Mouse (Mus musculus) megakaryocyte-erythroid progenitor cell, adult 5-6 weeks (primary cell): ENCODE data around the gene Zc3h7b. TPM values are rescaled to one million over a fixed set of nuclear protein-coding genes. Genes with fewer than 3 reads are reported as not detected.

Source experiments
- ATAC-seq: replicated peaks from 2 replicates; pipeline ENCODE4 v1.8.0; 2016; ENCODE audit warnings: mild to moderate bottlenecking, inconsistent platforms; ENCODE audit not compliant: severe bottlenecking, poor library complexity, low FRiP score, low TSS enrichment
- total RNA-seq, 2 experiments: library from RNA; stranded (forward) in 1 of 2; stranded (reverse) in 1 of 2; fragments of 200-1000, 215-1000 nt in 1 of 2; fragments of >200 nt in 1 of 2; fragmentation: Nextera tagmentation in 1 of 2; gene quantifications; 2 replicates each; pipeline ENCODE4 v1.2.3; 2014 to 2017

Zc3h7b gene
- total RNA-seq, 2 experiments from 2014 or later: 22.4 to 35.7 TPM

GRCm38 (mm10) chr15:81835007-81835880, 90.4 kb downstream of the Zc3h7b start:
- ATAC-seq: no peak

DNA sequence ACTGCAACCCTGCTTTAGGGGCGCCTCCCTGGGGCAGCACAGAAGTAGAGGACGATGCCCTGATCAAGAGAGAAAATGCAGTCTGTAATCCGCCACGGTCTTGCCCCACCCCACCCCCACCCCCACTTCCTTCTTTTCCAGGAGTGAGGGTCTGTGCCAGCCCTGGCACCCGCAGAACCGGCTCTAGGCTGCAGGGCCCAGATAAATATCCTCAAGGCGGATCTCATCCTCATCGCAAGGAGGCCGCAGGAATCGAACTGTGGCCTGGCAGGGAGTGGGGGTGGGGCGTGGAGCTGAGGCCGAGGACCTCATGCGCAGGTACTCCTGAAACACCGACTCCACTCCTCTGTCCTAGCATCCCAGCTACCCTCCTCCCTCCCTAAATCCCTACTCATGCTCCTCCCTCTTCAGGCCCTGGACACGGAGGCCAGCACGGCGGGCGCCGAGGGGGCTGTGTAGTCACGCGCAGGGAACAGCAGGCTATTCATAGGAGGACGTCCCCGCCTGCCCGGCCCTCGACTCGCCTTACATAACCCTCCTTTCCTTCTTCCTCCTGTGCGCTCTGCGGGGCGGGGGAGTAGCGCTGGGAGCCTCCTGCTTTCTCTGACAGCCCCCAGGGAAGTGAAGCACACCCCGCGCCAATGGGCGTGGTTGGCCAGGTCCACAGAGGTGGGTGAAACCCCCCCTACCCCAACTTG, 91.4 kb downstream of the Zc3h7b start:
- no peak for ATAC-seq

DNA sequence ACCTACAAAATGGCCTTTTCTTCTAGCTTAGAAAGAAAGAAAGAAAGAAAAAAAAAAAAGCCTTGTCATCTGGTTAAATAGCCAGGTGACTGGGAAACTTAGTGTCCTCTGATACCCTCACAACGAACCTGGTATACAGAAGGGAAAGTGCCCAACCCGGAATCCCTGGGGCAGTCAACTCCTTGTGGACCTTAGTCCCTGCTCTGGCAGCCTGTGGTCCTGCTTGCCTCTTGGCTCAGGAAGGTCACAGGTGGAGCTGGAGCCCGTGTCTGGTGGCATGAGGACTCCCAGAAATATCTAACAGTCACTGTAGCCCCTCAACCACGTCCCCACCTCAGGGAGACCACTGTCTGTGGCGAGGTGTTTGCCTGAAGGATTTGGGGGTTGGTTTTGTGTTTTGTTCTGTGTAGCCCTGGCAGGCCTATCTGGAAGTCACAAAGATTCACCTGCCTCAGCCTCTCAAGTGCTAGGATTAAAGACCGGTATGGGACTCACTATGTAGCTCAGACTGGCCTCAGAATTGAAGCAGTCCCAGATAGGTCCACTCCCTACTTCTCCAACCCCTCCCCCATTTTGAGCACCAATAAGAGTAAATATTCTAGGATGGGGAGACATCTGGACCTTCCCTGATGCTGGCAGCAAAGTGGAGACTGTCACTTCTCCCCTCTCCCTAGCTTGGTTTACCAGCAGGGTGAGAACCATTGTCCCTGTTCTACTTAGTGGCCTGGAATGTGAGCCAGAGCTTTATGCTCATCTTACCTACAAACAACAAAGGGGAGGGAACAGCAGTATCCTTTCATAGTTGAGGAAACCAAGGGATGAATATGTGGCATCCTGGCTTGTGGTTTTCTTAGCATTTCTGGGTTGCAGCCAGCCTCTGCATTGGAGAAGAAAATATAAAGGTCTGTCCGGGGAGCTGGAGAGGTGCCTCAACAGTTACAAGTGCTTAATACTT, 92.4 kb downstream of the Zc3h7b start:
- no peak for ATAC-seq

- no peak for ATAC-seq
Observed at GRCm38 (mm10) chr15:81838554-81839235, 93.8 kb downstream of the Zc3h7b start.

DNA sequence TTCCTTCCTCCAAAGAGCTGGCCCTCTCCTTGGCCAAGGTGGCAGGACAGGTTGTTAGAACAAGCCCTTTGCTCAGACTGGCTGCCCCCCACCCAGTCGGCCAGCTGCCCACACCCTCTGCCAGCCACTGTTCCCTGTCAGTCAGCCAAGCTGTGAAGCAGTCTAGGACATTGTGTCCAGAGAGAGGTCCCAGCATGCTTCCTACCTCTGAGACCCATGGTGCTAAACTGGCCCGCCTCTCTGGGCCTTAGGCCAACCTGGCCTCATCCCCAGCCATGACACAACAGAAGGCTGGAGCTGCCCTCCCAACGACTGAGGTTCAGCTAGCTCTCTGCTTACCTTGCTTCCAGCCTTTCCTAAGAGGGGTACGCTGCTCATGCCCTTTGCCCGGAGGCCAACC, 94.8 kb downstream of the Zc3h7b start:
- ATAC-seq: peak; percentile 76

DNA sequence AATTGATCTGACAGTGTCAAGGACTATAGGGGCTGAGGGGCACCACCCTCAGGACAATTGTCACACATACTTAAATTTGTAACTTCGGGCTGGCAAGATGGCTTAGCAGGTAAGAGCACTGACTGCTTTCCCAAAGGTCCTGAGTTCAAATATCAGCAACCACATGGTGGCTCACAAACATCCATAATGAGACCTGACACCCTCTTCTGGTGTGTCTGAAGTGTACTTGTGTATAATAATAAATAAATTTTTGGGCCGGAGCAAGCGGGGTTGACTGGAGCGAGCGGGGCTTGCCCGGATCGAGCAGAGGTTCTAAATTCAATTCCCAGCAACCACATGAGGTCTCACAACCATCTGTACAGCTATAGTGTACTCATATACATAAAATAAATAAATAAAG, 95.4 kb downstream of the Zc3h7b start:
- 0 out of 2 replicates have a peak, but pooled peaks have one; percentile 3 for ATAC-seq

GRCm38 (mm10) chr15:81842275-81842674, 97.4 kb downstream of the Zc3h7b start:
- no peak for ATAC-seq

DNA sequence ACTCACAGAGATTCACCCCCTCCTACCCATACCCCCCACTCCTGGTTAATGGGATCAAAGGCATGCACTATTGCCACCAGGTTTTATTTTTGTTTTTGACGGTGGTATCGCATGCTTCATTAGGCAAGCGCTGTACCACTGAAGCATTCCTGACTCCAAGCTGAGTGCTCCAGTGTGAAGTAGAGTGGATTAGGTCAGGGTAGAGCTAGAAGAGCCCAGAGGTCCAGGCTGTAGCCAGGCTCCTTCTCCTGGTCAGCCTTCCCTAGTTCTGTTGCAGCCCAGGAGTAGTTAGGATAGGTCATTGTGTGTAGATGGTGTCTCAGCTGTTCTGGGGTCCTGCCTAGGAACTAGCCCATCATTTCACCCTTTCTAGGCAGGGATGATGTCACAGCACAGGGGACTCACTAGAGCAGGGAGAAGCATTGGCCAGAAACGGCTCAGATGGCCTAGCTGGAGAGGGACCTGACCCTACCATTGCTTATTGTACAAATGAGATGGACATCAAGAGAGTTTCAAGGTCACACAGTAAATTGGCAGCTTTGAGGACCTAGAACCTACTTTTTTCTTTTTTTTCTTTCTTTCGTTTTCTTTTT, 100.3 kb downstream of the Zc3h7b start:
- ATAC-seq: no peak

DNA sequence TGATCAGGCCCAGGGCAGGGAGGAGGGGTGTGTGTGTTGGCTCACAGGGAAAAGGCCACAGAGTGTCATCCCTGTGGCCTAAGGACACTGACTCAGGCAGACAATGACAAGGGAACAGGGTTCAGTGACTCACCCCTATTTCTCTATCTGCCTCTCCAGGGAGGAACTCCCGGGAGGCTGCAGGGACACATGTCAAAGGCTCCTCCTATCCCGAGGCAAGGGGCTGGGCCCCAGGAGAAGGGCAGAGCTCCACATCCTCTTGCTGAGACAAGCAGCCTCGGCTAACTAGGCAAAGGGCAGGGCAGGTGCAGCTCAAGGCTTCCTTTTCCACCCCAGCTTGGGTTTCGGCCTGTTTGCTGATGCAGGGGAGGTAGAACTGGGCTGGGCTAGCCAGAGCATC, 100.9 kb downstream of the Zc3h7b start:
- no peak for ATAC-seq

Other genes with a start within 250 kb of the Zc3h7b start
- 75.2 and 116 TPM in 2 replicates for gene Ep300, start 159.7 kb upstream of the Zc3h7b start, total RNA-seq (2014; fragmentation: Nextera tagmentation)
- 32.2 and 34.5 TPM in 2 replicates for gene Ep300, start 159.7 kb upstream of the Zc3h7b start, total RNA-seq (2017)
- gene L3mbtl2, start 81.2 kb upstream of the Zc3h7b start, total RNA-seq (2014; fragmentation: Nextera tagmentation): 38.3 and 41.4 TPM in 2 replicates
- gene L3mbtl2, start 81.2 kb upstream of the Zc3h7b start, total RNA-seq (2017): 31.5 and 42.9 TPM in 2 replicates
- gene Chadl, start 47.8 kb upstream of the Zc3h7b start, total RNA-seq (2014; fragmentation: Nextera tagmentation): not detected in 2 replicates
- 0.09 TPM in 1 of 2 replicates, not detected in the other for gene Chadl, start 47.8 kb upstream of the Zc3h7b start, total RNA-seq (2017)
- gene Rangap1, start 473 bp downstream of the Zc3h7b start, total RNA-seq (2014; fragmentation: Nextera tagmentation): 84.8 and 93.4 TPM in 2 replicates
- 111 and 144 TPM in 2 replicates for gene Rangap1, start 473 bp downstream of the Zc3h7b start, total RNA-seq (2017)
- gene Tef, start 57.4 kb downstream of the Zc3h7b start, total RNA-seq (2014; fragmentation: Nextera tagmentation): 10.9 and 13.2 TPM in 2 replicates
- gene Tef, start 57.4 kb downstream of the Zc3h7b start, total RNA-seq (2017): 12.7 and 14.4 TPM in 2 replicates
- gene Tob2, start 113.7 kb downstream of the Zc3h7b start, total RNA-seq (2014; fragmentation: Nextera tagmentation): 22.4 and 32.1 TPM in 2 replicates
- 11.7 and 20.4 TPM in 2 replicates for gene Tob2, start 113.7 kb downstream of the Zc3h7b start, total RNA-seq (2017)
- 203 and 208 TPM in 2 replicates for gene Phf5a, start 126.9 kb downstream of the Zc3h7b start, total RNA-seq (2014; fragmentation: Nextera tagmentation)
- gene Phf5a, start 126.9 kb downstream of the Zc3h7b start, total RNA-seq (2017): 131 and 142 TPM in 2 replicates
- gene Aco2, start 127.3 kb downstream of the Zc3h7b start, total RNA-seq (2014; fragmentation: Nextera tagmentation): 162 and 178 TPM in 2 replicates
- gene Aco2, start 127.3 kb downstream of the Zc3h7b start, total RNA-seq (2017): 171 and 185 TPM in 2 replicates
- gene Polr3h, start 181.2 kb downstream of the Zc3h7b start, total RNA-seq (2014; fragmentation: Nextera tagmentation): 46.2 and 57.3 TPM in 2 replicates
- 47.7 and 59.5 TPM in 2 replicates for gene Polr3h, start 181.2 kb downstream of the Zc3h7b start, total RNA-seq (2017)
- gene Csdc2, start 191.7 kb downstream of the Zc3h7b start, total RNA-seq (2014; fragmentation: Nextera tagmentation): not detected in 2 replicates
- not detected in 2 replicates for gene Csdc2, start 191.7 kb downstream of the Zc3h7b start, total RNA-seq (2017)
- gene Pmm1, start 215.9 kb downstream of the Zc3h7b start, total RNA-seq (2014; fragmentation: Nextera tagmentation): 62.0 and 90.7 TPM in 2 replicates
- gene Pmm1, start 215.9 kb downstream of the Zc3h7b start, total RNA-seq (2017): 30.5 and 33.1 TPM in 2 replicates
- not detected in 2 replicates for gene 1700029P11Rik, start 235.5 kb downstream of the Zc3h7b start, total RNA-seq (2014; fragmentation: Nextera tagmentation)
- gene 1700029P11Rik, start 235.5 kb downstream of the Zc3h7b start, total RNA-seq (2017): not detected in 2 replicates
- 120 and 143 TPM in 2 replicates for gene Xrcc6, start 242.8 kb downstream of the Zc3h7b start, total RNA-seq (2014; fragmentation: Nextera tagmentation)
- 379 and 524 TPM in 2 replicates for gene Xrcc6, start 242.8 kb downstream of the Zc3h7b start, total RNA-seq (2017)